Mouse (Mus musculus) gastrocnemius, postnatal 36 days (tissue): ENCODE data around the gene Thsd4. TPM values are rescaled to one million over a fixed set of nuclear protein-coding genes. Genes with fewer than 3 reads are reported as not detected.

Experiments
- DNase-seq, 2 experiments: peaks; one replicate each; pipeline ENCODE4 v3.0.0; 2022
- intact Hi-C: fragments of 180-260 bp; cut with DNase I; formaldehyde crosslinking; loops from one replicate; pipeline ENCODE4 v1.15.1; 2025
- long read RNA-seq, 2 experiments: library from polyadenylated mRNA; stranded (forward); transcript quantifications; one replicate each; pipeline ENCODE4 v2.0.0; 2021
- total RNA-seq, 2 experiments: library from RNA; stranded (reverse); gene quantifications; 2 replicates each; pipeline ENCODE4 v1.2.3; 2021

Gene Thsd4
- total RNA-seq = under 1 TPM; 0.59 to 0.84 TPM
- long read RNA-seq, experiment 1, partial matches to known transcripts = 0 of 2 reads
- long read RNA-seq, experiment 1, other reads (novel, unspliced or antisense) = 2 of 2 reads
- long read RNA-seq, experiment 2 = 0 reads

DNA sequence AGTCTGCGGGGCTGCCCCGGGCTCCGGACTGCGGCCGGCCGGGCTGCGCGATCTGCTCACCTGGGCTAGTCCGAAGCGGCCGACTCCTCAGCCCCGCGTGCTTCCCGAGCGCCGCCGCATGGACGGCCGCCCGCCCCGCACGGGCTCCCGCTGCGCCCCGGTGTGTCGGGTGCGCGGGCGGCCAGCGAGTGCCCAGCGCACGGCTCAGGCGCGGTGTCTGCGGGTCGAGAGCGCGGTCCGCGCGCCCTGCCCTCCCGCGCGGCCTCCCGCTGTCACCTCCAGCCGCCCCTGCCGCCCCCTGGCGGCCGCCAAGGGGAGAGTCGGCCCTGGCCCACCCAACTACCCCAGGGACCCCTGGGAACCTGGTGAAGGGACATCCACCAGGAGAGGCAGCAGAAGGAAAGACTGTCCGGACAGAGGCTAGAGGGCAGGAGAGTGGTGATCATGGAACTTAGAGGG lies at the start of gene Thsd4:
Gene Thsd4 (minus strand): TSS at position 241 of the 459 bp plus-strand sequence.
- DNase-seq = peak; percentile 32 to 57
- intact Hi-C loops = loop anchor here (2.0 kb wide), 2 partner anchors 247 to 275 kb away; no protein-coding TSS in a partner anchor

DNA sequence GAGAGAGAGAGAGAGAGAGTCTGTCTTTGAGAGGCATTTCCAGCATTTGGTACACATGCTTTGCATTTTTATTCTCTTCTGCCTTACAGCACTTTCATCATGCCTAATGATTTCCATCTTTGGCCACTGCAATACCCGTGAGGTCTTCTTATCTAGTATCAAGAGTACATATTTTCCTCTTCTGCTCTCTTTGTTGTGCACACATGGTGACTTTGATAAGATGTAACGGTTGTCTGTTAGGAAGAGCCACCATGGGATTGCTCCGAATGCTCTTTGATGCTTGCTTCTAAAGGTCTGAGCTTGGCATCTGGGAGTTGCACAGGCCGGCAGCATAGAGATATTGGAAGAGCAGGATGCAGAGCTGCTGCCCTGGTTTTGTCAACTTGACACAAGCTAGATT lies 49.2 kb upstream of the Thsd4 start:
- intact Hi-C loops = no loop called here
- no peak for DNase-seq

- intact Hi-C loops = no loop called here
- DNase-seq = no peak
Observed at GRCm38 (mm10) chr9:60569366-60569765, 47.5 kb upstream of the Thsd4 start.

DNA sequence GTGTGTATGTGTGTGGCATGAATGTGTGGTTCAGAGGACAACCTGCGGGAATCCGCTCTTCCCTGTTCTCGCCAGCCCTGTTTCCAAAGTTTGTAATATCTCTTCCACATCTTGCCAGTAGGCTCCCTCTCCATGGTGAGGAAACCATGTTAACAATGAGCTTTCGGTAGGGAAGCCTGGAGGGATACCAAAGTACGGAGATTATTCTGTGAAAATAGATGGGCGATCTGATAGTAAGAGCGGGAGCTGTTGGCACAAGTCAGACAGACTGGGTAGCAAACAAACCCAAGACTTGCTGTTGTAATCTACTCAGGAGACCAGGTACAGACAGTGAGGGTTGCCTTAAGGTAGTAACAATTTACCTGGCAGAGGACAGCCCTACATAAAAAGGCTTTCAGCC lies 42.0 kb upstream of the Thsd4 start:
- intact Hi-C loops = no loop called here
- DNase-seq = no peak

GRCm38 (mm10) chr9:60562443-60563371 lies 40.9 kb upstream of the Thsd4 start:
- no peak for DNase-seq
- intact Hi-C loops = no loop called here

DNA sequence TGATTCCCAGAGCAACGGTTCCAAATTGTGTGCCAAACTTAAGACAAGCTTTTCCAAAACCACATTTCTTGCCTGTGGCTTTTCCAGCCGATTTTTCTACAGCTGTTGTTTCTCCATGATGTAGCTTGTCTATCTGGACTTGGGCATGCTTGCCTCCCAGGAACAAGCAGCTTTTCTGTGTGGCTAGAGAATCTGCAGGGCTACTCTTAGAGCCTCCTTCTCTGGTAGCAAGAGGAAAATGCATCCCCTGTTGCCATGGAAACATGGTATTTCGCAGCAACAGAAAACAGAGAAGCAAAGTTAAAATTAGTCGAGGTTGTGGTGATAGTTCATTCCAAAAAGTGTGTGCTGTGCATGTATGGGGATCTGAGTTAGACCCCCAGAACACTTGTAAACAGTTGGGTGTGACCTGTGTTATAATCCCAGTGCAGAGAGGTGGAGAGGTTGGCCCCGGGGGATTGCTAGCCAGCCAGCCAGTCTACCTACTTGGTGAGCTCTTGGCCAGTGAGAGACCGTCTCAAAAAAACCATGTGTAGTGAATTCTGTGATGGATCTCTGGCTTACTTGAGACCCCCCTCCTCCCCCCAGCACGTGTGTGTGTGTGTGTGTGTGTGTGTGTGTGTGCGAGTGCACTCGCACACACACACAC lies 39.9 kb upstream of the Thsd4 start:
- DNase-seq = no peak
- intact Hi-C loops = no loop called here

- DNase-seq = no peak
- intact Hi-C loops = no loop called here
Observed at GRCm38 (mm10) chr9:60558507-60558906, 36.7 kb upstream of the Thsd4 start.

- intact Hi-C loops = no loop called here
- no peak for DNase-seq
Observed at GRCm38 (mm10) chr9:60551238-60551637, 29.4 kb upstream of the Thsd4 start.

GRCm38 (mm10) chr9:60548182-60548581 lies 26.3 kb upstream of the Thsd4 start:
- no peak for DNase-seq
- intact Hi-C loops = no loop called here

DNA sequence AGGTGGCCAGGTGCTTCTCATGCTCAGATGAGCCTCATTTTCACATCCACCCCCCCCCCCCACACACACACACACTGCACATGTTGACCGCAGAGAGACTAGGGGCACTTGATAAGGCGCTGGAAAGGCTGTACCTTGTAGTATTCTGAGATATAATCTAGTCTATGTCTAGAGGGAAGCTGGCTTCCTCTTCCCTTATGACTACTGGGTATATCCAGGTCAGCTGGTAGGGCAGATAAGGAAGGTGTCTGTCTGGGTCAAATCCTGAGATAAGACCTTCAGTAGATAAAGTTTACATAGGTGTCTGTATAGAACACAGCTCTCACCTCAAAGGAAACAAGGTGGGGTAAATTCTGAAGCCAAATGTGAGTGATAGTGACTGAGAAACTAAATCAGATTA lies 24.3 kb upstream of the Thsd4 start:
- DNase-seq = no peak
- intact Hi-C loops = no loop called here

GRCm38 (mm10) chr9:60545361-60546096 lies 23.7 kb upstream of the Thsd4 start:
- intact Hi-C loops = no loop called here
- DNase-seq = no peak

GRCm38 (mm10) chr9:60543422-60544015 lies 21.7 kb upstream of the Thsd4 start:
- intact Hi-C loops = no loop called here
- DNase-seq = no peak

GRCm38 (mm10) chr9:60530310-60530709 lies 8.5 kb upstream of the Thsd4 start:
- DNase-seq = no peak
- intact Hi-C loops = no loop called here

- intact Hi-C loops = no loop called here
- DNase-seq = no peak
Observed at GRCm38 (mm10) chr9:60529348-60530243, 7.8 kb upstream of the Thsd4 start.

GRCm38 (mm10) chr9:60528269-60528668 lies 6.4 kb upstream of the Thsd4 start:
- intact Hi-C loops = no loop called here
- no peak for DNase-seq

GRCm38 (mm10) chr9:60527836-60528235 lies 6.0 kb upstream of the Thsd4 start:
- intact Hi-C loops = no loop called here
- no peak for DNase-seq

- intact Hi-C loops = no loop called here
- no peak for DNase-seq
Observed at GRCm38 (mm10) chr9:60527051-60527450, 5.2 kb upstream of the Thsd4 start.

- intact Hi-C loops = no loop called here
- DNase-seq = no peak
Observed at GRCm38 (mm10) chr9:60526195-60526594, 4.3 kb upstream of the Thsd4 start.

DNA sequence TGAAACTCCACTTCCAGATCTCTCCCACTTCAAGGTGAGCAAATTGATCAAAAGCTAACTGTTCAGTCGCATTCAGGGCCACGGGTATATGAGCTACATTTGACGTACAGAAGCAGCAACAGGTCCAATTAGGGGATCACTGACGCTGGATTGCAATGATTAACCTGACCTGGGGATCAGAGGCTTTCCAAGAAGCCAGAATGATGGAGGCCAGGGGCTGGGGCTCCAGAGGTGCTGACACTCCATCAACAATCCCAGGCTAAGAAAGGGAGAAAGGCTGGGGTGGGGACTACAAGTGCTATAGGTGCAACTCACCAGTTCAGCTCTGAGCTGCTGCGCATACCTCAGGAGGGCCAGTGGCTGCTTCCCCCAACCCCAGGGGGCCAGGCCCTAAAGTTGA lies 703 bp downstream of the Thsd4 start:
- intact Hi-C loops = loop anchor here (2.0 kb wide), 1 partner anchor 246 kb away; no protein-coding TSS in a partner anchor
- DNase-seq = no peak
